In the genomic region with DNA sequence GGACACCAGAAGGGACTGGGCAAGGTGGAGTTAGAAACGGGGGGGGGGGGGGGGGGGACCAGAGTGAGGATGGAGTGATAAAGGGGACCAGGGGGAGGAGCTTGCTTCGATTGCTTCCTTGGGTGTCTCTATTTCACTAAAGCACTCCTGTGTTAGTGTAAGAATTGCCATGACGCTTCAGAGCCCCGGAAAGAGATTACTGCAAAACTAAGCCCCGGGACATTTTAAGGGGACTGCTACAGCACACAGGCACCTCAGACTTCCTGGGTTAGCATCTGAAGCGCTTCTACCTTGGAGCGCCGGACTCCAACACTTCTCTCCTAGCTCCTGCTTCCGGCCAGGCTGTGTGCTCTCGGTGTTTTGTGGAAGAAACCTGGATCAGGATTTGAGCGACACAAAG, we compare ENCODE assay signal across 8 mouse cellular contexts.
DNase-seq lines count a peak whose midpoint lies in the region; ATAC-seq and TF ChIP-seq lines count a peak whose summit lies in the region.

No protein-coding gene starts in this region.

- no peak overlapping the region for H3K27ac ChIP-seq in lung, postnatal 0 days (ENCODE audit: low read length)
- H3K27ac ChIP-seq in forebrain, embryonic 16.5 days (ENCODE audit: low read length), result no peak overlapping the region
- H3K27ac ChIP-seq in liver, embryonic 14.5 days, result no peak overlapping the region

- no peaks in the 10 kb centered on the region for H3K36me3 ChIP-seq in lung, postnatal 0 days (ENCODE audit: insufficient read depth, low read length)
- H3K36me3 ChIP-seq in forebrain, embryonic 16.5 days (ENCODE audit: control insufficient read depth, insufficient read depth), result no peaks in the 10 kb centered on the region
- no peaks in the 10 kb centered on the region for H3K36me3 ChIP-seq in liver, embryonic 14.5 days (replicated peaks; ENCODE audit: control insufficient read depth, insufficient read depth, low read depth)

- no peaks in the 10 kb centered on the region for H3K9me3 ChIP-seq in lung, postnatal 0 days (ENCODE audit: low read length)
- H3K9me3 ChIP-seq in forebrain, embryonic 16.5 days (ENCODE audit: control insufficient read depth, low read length), result no peaks in the 10 kb centered on the region
- H3K9me3 ChIP-seq in liver, embryonic 14.5 days (ENCODE audit: control insufficient read depth, low read length), result no peaks in the 10 kb centered on the region

- peak overlapping the region; percentile 22; the same call in 1 of the 2 replicates for H3K4me2 ChIP-seq in lung, postnatal 0 days (replicated peaks; ENCODE audit: low read depth, low read length)
- H3K4me2 ChIP-seq in forebrain, embryonic 16.5 days (ENCODE audit: low read length), result peak overlapping the region; percentile 34
- 0 out of 2 replicates have a peak overlapping the region, but pooled peaks have one; percentile 24 for H3K4me2 ChIP-seq in liver, embryonic 14.5 days (ENCODE audit: low read depth)

- intact Hi-C loops in gastrocnemius, postnatal 14 days (cut with DNase I; ENCODE audit: low total_unique reads), result no loop called here

- peaks cover 26% of the 10 kb centered on the region; the same call in 1 of the 2 replicates for H3K4me1 ChIP-seq in lung, postnatal 0 days (ENCODE audit: insufficient read depth, low read depth, low read length)
- H3K4me1 ChIP-seq in forebrain, embryonic 16.5 days (replicated peaks; ENCODE audit: control insufficient read depth, insufficient read depth, low read length), result peaks cover 15% of the 10 kb centered on the region
- H3K4me1 ChIP-seq in liver, embryonic 14.5 days (replicated peaks; ENCODE audit: control insufficient read depth in 2 of 2, insufficient read depth in 2 of 2, low read length in 1 of 2), result peaks cover 0 to 6% of the 10 kb centered on the region in 2 experiments; a peak in 2 of 4 replicates

- TF ChIP-seq CTCF in lung, postnatal 0 days (IDR thresholded peaks at IDR 0.05), result no peak
- no peak for TF ChIP-seq CTCF in liver, embryonic 14.5 days (IDR thresholded peaks at IDR 0.05; ENCODE audit: low read depth)

- no peak overlapping the region for H3K9ac ChIP-seq in lung, postnatal 0 days (replicated peaks; ENCODE audit: low read depth)
- H3K9ac ChIP-seq in forebrain, embryonic 16.5 days (replicated peaks; ENCODE audit: low read depth, low read length), result no peak overlapping the region; the same call in 1 of the 2 replicates
- no peak overlapping the region for H3K9ac ChIP-seq in liver, embryonic 14.5 days (replicated peaks)

- ATAC-seq in lung, postnatal 0 days, result no peak
- no peak for ATAC-seq in forebrain, embryonic 16.5 days
- ATAC-seq in liver, embryonic 14.5 days (ENCODE audit: insufficient read depth), result no peak

- no peaks in the 10 kb centered on the region for H3K27me3 ChIP-seq in lung, postnatal 0 days (replicated peaks; ENCODE audit: insufficient read depth, low read length)
- H3K27me3 ChIP-seq in forebrain, embryonic 16.5 days (replicated peaks; ENCODE audit: control insufficient read depth, insufficient read depth, low read length), result no peaks in the 10 kb centered on the region
- H3K27me3 ChIP-seq in liver, embryonic 14.5 days (ENCODE audit: control insufficient read depth, insufficient read depth, low read length), result no peaks in the 10 kb centered on the region

- H3K4me3 ChIP-seq in lung, postnatal 0 days (ENCODE audit: low read depth, low read length), result no peak overlapping the region
- peak overlapping the region; percentile 9; the same call in 1 of the 2 replicates for H3K4me3 ChIP-seq in forebrain, embryonic 16.5 days (replicated peaks; ENCODE audit: low read length)
- no peak overlapping the region for H3K4me3 ChIP-seq in liver, embryonic 14.5 days (ENCODE audit: insufficient read depth in 1 of 2, low read depth in 2 of 2, low read length in 2 of 2)

- no peak for TF ChIP-seq EP300 in lung, postnatal 0 days (IDR thresholded peaks at IDR 0.05)
- TF ChIP-seq EP300 in liver, embryonic 14.5 days (IDR thresholded peaks at IDR 0.05; ENCODE audit: low read depth), result no peak

- DNase-seq in lung, postnatal 0 days (ENCODE audit: low spot score), result no peak
- DNase-seq in lung, postnatal 14 days, result no peak
- DNase-seq in liver, embryonic 14.5 days (ENCODE audit: low read depth in 3 of 3, low spot score in 3 of 3), result no peak
- peak; percentile 44 for DNase-seq in thymus, postnatal 25 days
- no peak for DNase-seq in right cerebral cortex, postnatal 14 days
- no peak for DNase-seq in gastrocnemius, postnatal 14 days
- DNase-seq in cerebellum, postnatal 4 days (ENCODE audit: low spot score in 2 of 2), result no peak

- 31% methylated on average over 10 of the region's 11 CpGs for WGBS in lung, postnatal 0 days
- 9% methylated on average over 11 of the region's 11 CpGs for WGBS in forebrain, embryonic 16.5 days
- 26% methylated on average over 11 of the region's 11 CpGs for WGBS in liver, embryonic 14.5 days (ENCODE audit: insufficient replicate concordance)
